In the genomic region with DNA sequence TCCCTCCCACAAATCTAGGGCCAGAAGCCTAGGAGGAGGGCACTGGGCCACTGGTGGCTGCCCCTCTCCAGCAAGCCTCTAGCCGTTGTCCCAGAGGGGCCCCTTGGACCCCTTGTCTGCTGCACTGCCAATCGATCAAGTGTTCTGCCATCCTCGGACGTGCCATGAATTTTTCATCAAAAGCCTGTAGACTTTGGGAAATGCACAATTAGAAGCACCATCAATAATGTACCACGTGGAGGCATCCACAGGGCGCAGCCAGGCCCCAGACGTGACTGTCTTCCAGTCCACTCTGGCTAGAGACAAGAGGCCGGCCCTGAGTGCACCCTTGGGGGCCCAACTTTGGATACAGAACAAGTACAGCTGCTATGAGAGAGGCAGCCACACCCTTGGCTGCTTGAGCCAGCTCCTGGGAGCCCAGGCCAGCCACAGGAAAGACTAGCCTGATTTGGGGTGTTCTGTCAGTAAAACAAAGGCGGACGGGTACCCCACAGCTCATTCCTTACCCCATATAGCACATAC, we compare ENCODE assay signal across 11 mouse cellular contexts. TPM values are rescaled to one million over a fixed set of nuclear protein-coding genes. Genes with fewer than 3 reads are reported as not detected.
DNase-seq lines count a peak whose midpoint lies in the region; ATAC-seq lines count a peak whose summit lies in the region.
"Had no signal": no experiment of that assay in that cellular context is flagged by ENCODE, and none has a peak within 500 bp of the region (broad histone marks: within the 10 kb centered on the region; RNA-seq: fewer than 3 reads in every experiment).

No protein-coding gene starts in this region.

- no peak overlapping the region for H3K4me2 ChIP-seq in midbrain, embryonic 16.5 days (ENCODE audit: low read length)
- H3K4me2 ChIP-seq in hindbrain, embryonic 13.5 days, result no peak overlapping the region
- H3K4me2 ChIP-seq: embryonic facial prominence, embryonic 13.5 days had no signal

- no peaks in the 10 kb centered on the region for H3K9me3 ChIP-seq in midbrain, embryonic 10.5 days (replicated peaks)
- H3K9me3 ChIP-seq in midbrain, embryonic 16.5 days (replicated peaks; ENCODE audit: control insufficient read depth, low read length, poor library complexity, severe bottlenecking), result no peaks in the 10 kb centered on the region
- H3K9me3 ChIP-seq in hindbrain, embryonic 13.5 days, result no peaks in the 10 kb centered on the region
- H3K9me3 ChIP-seq: embryonic facial prominence, embryonic 13.5 days had no signal

- H3K9ac ChIP-seq in midbrain, embryonic 16.5 days (ENCODE audit: low read depth, low read length), result no peak overlapping the region
- no peak overlapping the region for H3K9ac ChIP-seq in hindbrain, embryonic 13.5 days
- H3K9ac ChIP-seq: embryonic facial prominence, embryonic 13.5 days had no signal

- peaks cover 98% of the 10 kb centered on the region for H3K4me1 ChIP-seq in midbrain, embryonic 10.5 days
- H3K4me1 ChIP-seq in midbrain, embryonic 16.5 days (ENCODE audit: control insufficient read depth, insufficient read depth, low read length), result peaks cover 57% of the 10 kb centered on the region
- H3K4me1 ChIP-seq in hindbrain, embryonic 13.5 days (replicated peaks), result peaks cover 88% of the 10 kb centered on the region

- WGBS in midbrain, embryonic 10.5 days, result 84% methylated on average over 10 of the region's 10 CpGs
- 59% methylated on average over 10 of the region's 10 CpGs for WGBS in midbrain, embryonic 16.5 days
- 55% methylated on average over 10 of the region's 10 CpGs for WGBS in hindbrain, embryonic 13.5 days

- ATAC-seq in midbrain, embryonic 16.5 days, result no peak
- ATAC-seq in hindbrain, embryonic 13.5 days (ENCODE audit: low FRiP score), result 0 out of 2 replicates have a peak, but pooled peaks have one; percentile 4
- ATAC-seq: intestine, postnatal 0 days had no signal

- H3K27ac ChIP-seq in midbrain, embryonic 10.5 days (replicated peaks), result peak overlapping the region; percentile 69
- no peak overlapping the region for H3K27ac ChIP-seq in midbrain, embryonic 16.5 days (ENCODE audit: low read length)
- peak overlapping the region; percentile 69 for H3K27ac ChIP-seq in hindbrain, embryonic 13.5 days
- H3K27ac ChIP-seq: embryonic facial prominence, embryonic 13.5 days had no signal

- no peaks in the 10 kb centered on the region for H3K36me3 ChIP-seq in midbrain, embryonic 10.5 days
- no peaks in the 10 kb centered on the region for H3K36me3 ChIP-seq in midbrain, embryonic 16.5 days (ENCODE audit: control insufficient read depth, insufficient read depth, low read length)
- no peaks in the 10 kb centered on the region for H3K36me3 ChIP-seq in hindbrain, embryonic 13.5 days
- H3K36me3 ChIP-seq: embryonic facial prominence, embryonic 13.5 days had no signal

- H3K27me3 ChIP-seq in midbrain, embryonic 10.5 days (ENCODE audit: low read depth, poor library complexity, severe bottlenecking), result peaks cover 58% of the 10 kb centered on the region
- no peaks in the 10 kb centered on the region for H3K27me3 ChIP-seq in midbrain, embryonic 16.5 days (ENCODE audit: control insufficient read depth, insufficient read depth, low read depth, low read length)
- peaks cover 13% of the 10 kb centered on the region; the same call in 1 of the 2 replicates for H3K27me3 ChIP-seq in hindbrain, embryonic 13.5 days

- H3K4me3 ChIP-seq in midbrain, embryonic 10.5 days, result no peak overlapping the region
- no peak overlapping the region for H3K4me3 ChIP-seq in midbrain, embryonic 16.5 days (ENCODE audit: low read depth, low read length)
- no peak overlapping the region for H3K4me3 ChIP-seq in hindbrain, embryonic 13.5 days
- H3K4me3 ChIP-seq: embryonic facial prominence, embryonic 13.5 days had no signal

- DNase-seq in midbrain, embryonic 10.5 days (ENCODE audit: low spot score), result no peak
- DNase-seq in gastrocnemius, adult 8-10 months (ENCODE audit: low spot score in 2 of 2), result peak; percentile 73 to 81
- DNase-seq in skeletal muscle tissue, adult 2 months (ENCODE audit: low read depth, low spot score), result peak; percentile 74
- DNase-seq in urinary bladder, postnatal 10 days (ENCODE audit: low spot score), result no peak
- no peak for DNase-seq in right cerebral cortex, postnatal 36 days (ENCODE audit: low spot score in 2 of 2)
- DNase-seq: cerebellum, adult 2 months; liver had no signal

RNA-seq across cellular contexts. Expression of gene Stra6, which starts 20.0 kb away (rescaled TPM):
- 15.2 TPM in 2 replicates for polyA plus RNA-seq in midbrain, embryonic 10.5 days (2016; fragmentation: Nextera tagmentation; extraction: Ambion mirVana)
- 8.1 and 9.7 TPM in 2 replicates for polyA plus RNA-seq in midbrain, embryonic 16.5 days (2015; fragmentation: Nextera tagmentation; extraction: Ambion mirVana)
- under 1 TPM in 3 of 4 experiments, not detected in 1; 0.10 to 0.43 (median 0.19) TPM for total RNA-seq in gastrocnemius, adult 8-10 months (2022)
- polyA plus RNA-seq in hindbrain, embryonic 13.5 days (2015; fragmentation: Nextera tagmentation; extraction: Ambion mirVana), result 19.1 and 20.1 TPM in 2 replicates

RNA-seq across cellular contexts. Expression of gene Cyp11a1, which starts 37.3 kb away (rescaled TPM):
- polyA plus RNA-seq in midbrain, embryonic 10.5 days (2016; fragmentation: Nextera tagmentation; extraction: Ambion mirVana), result 0.07 and 0.09 TPM in 2 replicates
- polyA plus RNA-seq in midbrain, embryonic 16.5 days (2015; fragmentation: Nextera tagmentation; extraction: Ambion mirVana), result 0.76 and 1.6 TPM in 2 replicates
- 1 to 10 TPM in 1 of 4 experiments, under 1 TPM in 1, not detected in 2; 0.27 to 1.3 TPM for total RNA-seq in gastrocnemius, adult 8-10 months (2022)
- polyA plus RNA-seq in hindbrain, embryonic 13.5 days (2015; fragmentation: Nextera tagmentation; extraction: Ambion mirVana), result 0.31 and 0.57 TPM in 2 replicates

Comparison
In these comparisons a context has a peak if more than half of its experiments do, and no peak if none do; other contexts are left out.
1. DNase-seq: peak in gastrocnemius, adult 8-10 months (2 of 2) and skeletal muscle tissue, adult 2 months (single experiment); none in midbrain, embryonic 10.5 days (single experiment), urinary bladder, postnatal 10 days (single experiment) and right cerebral cortex, postnatal 36 days (0 of 2).